10 mouse cellular contexts compared by ENCODE assay signal in genomic region chr3:138859666-138860065, GRCm38 (mm10).
DNase-seq lines count a peak whose midpoint lies in the region; ATAC-seq and TF ChIP-seq lines count a peak whose summit lies in the region.
"Had no signal": no experiment of that assay in that cellular context is flagged by ENCODE, and none has a peak within 500 bp of the region (broad histone marks: within the 10 kb centered on the region; RNA-seq: fewer than 3 reads in every experiment).

No protein-coding gene starts in this region.

- WGBS in forebrain, embryonic 15.5 days, result 33% methylated on average over 8 of the region's 8 CpGs
- 64% methylated on average over 8 of the region's 8 CpGs for WGBS in limb, embryonic 15.5 days
- 48% methylated on average over 8 of the region's 8 CpGs for WGBS in heart, embryonic 11.5 days (ENCODE audit: insufficient replicate concordance)

- intact Hi-C loops in left cerebral cortex, adult 2 months (cut with DNase I), result loop anchor here (2.0 to 5.0 kb wide), 3 partner anchors 43 to 117 kb away; partner anchors contain the start of gene Tspan5
- intact Hi-C loops in left cerebral cortex, postnatal 25 days (cut with DNase I), result loop anchor here (2.0 kb wide), 1 partner anchor 117 kb away; the partner anchor contains the start of gene Tspan5

- H3K36me3 ChIP-seq in forebrain, embryonic 15.5 days, result no peaks in the 10 kb centered on the region
- no peaks in the 10 kb centered on the region for H3K36me3 ChIP-seq in limb, embryonic 15.5 days
- no peaks in the 10 kb centered on the region for H3K36me3 ChIP-seq in heart, embryonic 11.5 days (ENCODE audit: control insufficient read depth, insufficient read depth, low read length)
- H3K36me3 ChIP-seq: G1E had no signal

- H3K9me3 ChIP-seq in forebrain, embryonic 15.5 days, result no peaks in the 10 kb centered on the region
- H3K9me3 ChIP-seq in limb, embryonic 15.5 days, result no peaks in the 10 kb centered on the region
- no peaks in the 10 kb centered on the region for H3K9me3 ChIP-seq in heart, embryonic 11.5 days (replicated peaks; ENCODE audit: control insufficient read depth, low read length)
- H3K9me3 ChIP-seq: G1E had no signal

- peak overlapping the region; percentile 76 for H3K27ac ChIP-seq in left cerebral cortex, adult 2 months
- H3K27ac ChIP-seq in forebrain, embryonic 15.5 days (replicated peaks), result peak overlapping the region; percentile 13; the same call in 1 of the 2 replicates
- 0 out of 2 replicates have a peak overlapping the region, but pooled peaks have one; percentile 7 for H3K27ac ChIP-seq in limb, embryonic 15.5 days
- H3K27ac ChIP-seq in heart, embryonic 11.5 days (ENCODE audit: low read depth, low read length), result no peak overlapping the region
- H3K27ac ChIP-seq: macrophage had no signal

- TF ChIP-seq CTCF in left cerebral cortex, adult 2 months (IDR thresholded peaks at IDR 0.05), result no peak; the same call in 1 of the 2 replicates
- no peak for TF ChIP-seq CTCF in brain, embryonic 14.5 days (IDR thresholded peaks at IDR 0.05; ENCODE audit: borderline replicate concordance, extremely low read depth, insufficient read depth, insufficient read length)

- H3K4me2 ChIP-seq in forebrain, embryonic 15.5 days (replicated peaks), result no peak overlapping the region
- no peak overlapping the region for H3K4me2 ChIP-seq in limb, embryonic 15.5 days
- H3K4me2 ChIP-seq in heart, embryonic 11.5 days, result no peak overlapping the region

- ATAC-seq in forebrain, embryonic 15.5 days (replicated peaks), result no peak
- no peak for ATAC-seq in limb, embryonic 15.5 days (ENCODE audit: insufficient number of reproducible peaks, low FRiP score, low TSS enrichment, low read depth)
- no peak for ATAC-seq in heart, embryonic 11.5 days (replicated peaks; ENCODE audit: insufficient number of reproducible peaks, low FRiP score, low TSS enrichment)

- no peak for TF ChIP-seq POLR2A in brain, embryonic 14.5 days (IDR thresholded peaks at IDR 0.05; ENCODE audit: borderline replicate concordance, extremely low read depth, insufficient read depth, insufficient read length, poor library complexity, severe bottlenecking)

- H3K27me3 ChIP-seq in forebrain, embryonic 15.5 days, result no peaks in the 10 kb centered on the region
- H3K27me3 ChIP-seq in limb, embryonic 15.5 days, result no peaks in the 10 kb centered on the region
- H3K27me3 ChIP-seq in heart, embryonic 11.5 days (ENCODE audit: control insufficient read depth, insufficient read depth, low read length), result no peaks in the 10 kb centered on the region

- H3K9ac ChIP-seq in forebrain, embryonic 15.5 days (replicated peaks), result no peak overlapping the region
- no peak overlapping the region for H3K9ac ChIP-seq in limb, embryonic 15.5 days
- H3K9ac ChIP-seq in heart, embryonic 11.5 days (ENCODE audit: low read depth, low read length), result no peak overlapping the region

- DNase-seq in left cerebral cortex, adult 2 months (ENCODE audit: extremely low spot score in 1 of 2, low spot score in 2 of 2), result no peak
- no peak for DNase-seq in left cerebral cortex, postnatal 25 days (ENCODE audit: low spot score in 2 of 2)
- DNase-seq in brain, embryonic 14.5 days (ENCODE audit: low read depth), result peak; percentile 53
- no peak for DNase-seq in c-Kit-positive CD71-positive TER-119-positive erythroid progenitor cells, embryonic 14.5 days (ENCODE audit: low spot score)
- no peak for DNase-seq in urinary bladder, postnatal 25 days (ENCODE audit: low spot score)

- H3K4me1 ChIP-seq in forebrain, embryonic 15.5 days, result peaks cover 86% of the 10 kb centered on the region
- H3K4me1 ChIP-seq in limb, embryonic 15.5 days, result peaks cover 68% of the 10 kb centered on the region
- H3K4me1 ChIP-seq in heart, embryonic 11.5 days (ENCODE audit: control insufficient read depth, insufficient read depth, low read length), result peaks cover 12% of the 10 kb centered on the region

- H3K4me3 ChIP-seq in left cerebral cortex, adult 2 months, result no peak overlapping the region
- H3K4me3 ChIP-seq in forebrain, embryonic 15.5 days, result no peak overlapping the region
- no peak overlapping the region for H3K4me3 ChIP-seq in limb, embryonic 15.5 days
- H3K4me3 ChIP-seq in heart, embryonic 11.5 days (ENCODE audit: low read depth, low read length), result no peak overlapping the region
